Mouse (Mus musculus) kidney, embryonic 14.5 days (tissue): Measurements from ENCODE around the gene Gm17267. TPM values are rescaled to one million over a fixed set of nuclear protein-coding genes. Genes with fewer than 3 reads are reported as not detected.
"Not testable (repeated sequence)": the region's sequence is repeated elsewhere in the genome, so short reads cannot be mapped to it uniquely, and the experiment has no call there.

Source experiments
- ATAC-seq: fragments of 200-750 bp; cut with Nextera tagmentation; 2 replicates; pipeline ENCODE4 v1.8.0; 2017; ENCODE audit warnings: moderate number of reproducible peaks, mild to moderate bottlenecking, moderate TSS enrichment, moderate library complexity; ENCODE audit not compliant: low FRiP score, low TSS enrichment
- H3K27ac ChIP-seq: fragments of 300-500 bp; sonication (generic); 2 replicates; pipeline ENCODE4 v1.5.1; 2014; ENCODE audit warnings: low read depth, mild to moderate bottlenecking, low read length, moderate library complexity, mixed read lengths
- H3K27me3 ChIP-seq: fragments of 300-500 bp; sonication (generic); 2 replicates; pipeline ENCODE4 v1.6.1; 2014; ENCODE audit warnings: mild to moderate bottlenecking, low read length; ENCODE audit not compliant: control insufficient read depth, insufficient read depth
- H3K36me3 ChIP-seq: fragments of 300-500 bp; sonication (generic); 2 replicates; pipeline ENCODE4 v1.6.1; 2014; ENCODE audit warnings: low read length, mixed read lengths; ENCODE audit not compliant: control insufficient read depth, insufficient read depth
- H3K4me1 ChIP-seq: fragments of 300-500 bp; sonication (generic); 2 replicates; pipeline ENCODE4 v1.6.1; 2014; ENCODE audit warnings: low read length, mixed read lengths; ENCODE audit not compliant: control insufficient read depth, insufficient read depth
- H3K4me2 ChIP-seq: fragments of 300-500 bp; sonication (generic); replicated peaks from 2 replicates; pipeline ENCODE4 v1.6.1; 2014; ENCODE audit warnings: low read depth, mild to moderate bottlenecking, low read length
- H3K4me3 ChIP-seq: fragments of 300-500 bp; sonication (generic); 2 replicates; pipeline ENCODE4 v1.5.1; 2014; ENCODE audit warnings: mild to moderate bottlenecking, low read length
- H3K9ac ChIP-seq: fragments of 300-500 bp; sonication (generic); 2 replicates; pipeline ENCODE4 v1.6.1; 2014; ENCODE audit warnings: low read depth, mild to moderate bottlenecking, low read length, moderate library complexity
- H3K9me3 ChIP-seq: fragments of 300-500 bp; sonication (generic); 2 replicates; pipeline ENCODE4 v1.6.1; 2016; ENCODE audit warnings: low read length; ENCODE audit not compliant: control insufficient read depth
- WGBS: fragments of 180-500 bp; shearing (Covaris S2); extraction: QIAGEN DNeasy Blood & Tissue Kit; methylation state at CpG from one replicate; pipeline ENCODE4 v1.1.7; 2014; 5-methylcytosine and 5-hydroxymethylcytosine counted together
- polyA plus RNA-seq: library from polyadenylated mRNA; unstranded; fragments of >200 nt; fragmentation: Nextera tagmentation; extraction: Ambion mirVana; gene quantifications from 2 replicates; pipeline ENCODE4 v1.2.1, GENCODE M21; 2014

Gene Gm17267
- not detected in 2 replicates for polyA plus RNA-seq

DNA sequence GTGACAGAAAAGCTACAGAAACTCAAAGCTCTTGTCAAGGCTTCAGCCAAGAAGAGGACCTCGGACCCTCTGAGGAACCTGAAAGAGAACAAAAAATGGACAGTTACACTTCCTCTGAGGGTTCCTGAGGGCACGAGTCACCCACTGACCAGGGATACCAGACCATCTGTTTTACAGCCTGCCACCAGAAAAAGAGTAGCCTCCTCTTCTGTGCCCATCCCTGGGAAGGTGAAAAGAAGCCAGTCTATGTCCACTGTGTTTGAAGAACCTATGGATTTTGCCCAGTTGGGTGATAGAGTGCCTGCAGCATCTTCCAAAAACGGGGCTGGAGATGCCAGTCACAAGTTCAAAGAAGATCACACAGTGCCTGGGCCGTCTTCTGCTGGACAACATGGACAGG, at the start of gene Gm17267:
Gene Gm17267, plus strand, starts transcription at position 301 of the 400 bp plus-strand sequence.
- WGBS = no CpG with 5 or more reads among the region's 4 CpGs
- not testable (repeated sequence) for H3K9ac ChIP-seq, ATAC-seq, H3K27ac ChIP-seq, H3K4me1 ChIP-seq, H3K9me3 ChIP-seq, H3K36me3 ChIP-seq, H3K27me3 ChIP-seq, H3K4me2 ChIP-seq, H3K4me3 ChIP-seq
